Mouse (Mus musculus): ENCODE data around the gene Cox10. TPM values are rescaled to one million over a fixed set of nuclear protein-coding genes. Genes with fewer than 3 reads are reported as not detected.

Gene Cox10
- polyA plus RNA-seq, 1 experiment from 2014 or later = 25.2 TPM

- 87% methylated on average over 7 of the region's 7 CpGs for WGBS
- Histone ChIP-seq H3K4me2 (replicated peaks; ENCODE audit: low read depth, low read length) (no peak overlapping the region), H3K4me1 (replicated peaks; ENCODE audit: control insufficient read depth, insufficient read depth, low read length) (no peaks in the 10 kb centered on the region), H3K36me3 (ENCODE audit: control insufficient read depth, insufficient read depth, low read length) (no peaks in the 10 kb centered on the region), H3K27ac (ENCODE audit: low read depth, low read length) (no peak overlapping the region), H3K4me3 (ENCODE audit: low read depth, low read length) (no peak overlapping the region), H3K9me3 (ENCODE audit: control insufficient read depth, low read length) (no peaks in the 10 kb centered on the region), H3K27me3 (ENCODE audit: control insufficient read depth, insufficient read depth, low read length) (no peaks in the 10 kb centered on the region), H3K9ac (ENCODE audit: low read depth, low read length) (no peak overlapping the region)
- ATAC-seq (ENCODE audit: low FRiP score) = no peak
- no peak for DNase-seq (ENCODE audit: low spot score)
These were observed 11.9 kb upstream of the Cox10 start for GRCm38 (mm10) chr11:64091150-64091549.

- Histone ChIP-seq H3K27ac (ENCODE audit: low read depth, low read length) (no peak overlapping the region), H3K4me2 (replicated peaks; ENCODE audit: low read depth, low read length) (no peak overlapping the region), H3K4me1 (replicated peaks; ENCODE audit: control insufficient read depth, insufficient read depth, low read length) (no peaks in the 10 kb centered on the region), H3K9ac (ENCODE audit: low read depth, low read length) (no peak overlapping the region), H3K4me3 (ENCODE audit: low read depth, low read length) (no peak overlapping the region), H3K9me3 (ENCODE audit: control insufficient read depth, low read length) (no peaks in the 10 kb centered on the region), H3K36me3 (ENCODE audit: control insufficient read depth, insufficient read depth, low read length) (no peaks in the 10 kb centered on the region), H3K27me3 (ENCODE audit: control insufficient read depth, insufficient read depth, low read length) (no peaks in the 10 kb centered on the region)
- WGBS = 48% methylated on average over 2 of the region's 2 CpGs
- ATAC-seq (ENCODE audit: low FRiP score) (no peak), DNase-seq (ENCODE audit: low spot score) (no peak)
These were observed 10.4 kb upstream of the Cox10 start for GRCm38 (mm10) chr11:64089682-64090081.

- no peak overlapping the region for H3K9ac ChIP-seq (ENCODE audit: low read depth, low read length)
- no peaks in the 10 kb centered on the region for H3K4me1 ChIP-seq (replicated peaks; ENCODE audit: control insufficient read depth, insufficient read depth, low read length)
- ATAC-seq (ENCODE audit: low FRiP score) (no peak), DNase-seq (ENCODE audit: low spot score) (no peak)
- no peak overlapping the region for H3K27ac ChIP-seq (ENCODE audit: low read depth, low read length)
- H3K4me3 ChIP-seq (ENCODE audit: low read depth, low read length) = no peak overlapping the region
- no peaks in the 10 kb centered on the region for H3K9me3 ChIP-seq (ENCODE audit: control insufficient read depth, low read length)
- 87% methylated on average over 5 of the region's 5 CpGs for WGBS
- 0 out of 2 replicates have a peak, but pooled peaks cover 3% of the 10 kb centered on the region for H3K36me3 ChIP-seq (ENCODE audit: control insufficient read depth, insufficient read depth, low read length)
- H3K27me3 ChIP-seq (ENCODE audit: control insufficient read depth, insufficient read depth, low read length) = no peaks in the 10 kb centered on the region
- no peak overlapping the region for H3K4me2 ChIP-seq (replicated peaks; ENCODE audit: low read depth, low read length)
These were observed 6.6 kb upstream of the Cox10 start for GRCm38 (mm10) chr11:64085888-64086287.

GRCm38 (mm10) chr11:64079727-64080081, 436 bp upstream of the Cox10 start:
- no peaks in the 10 kb centered on the region for H3K9me3 ChIP-seq (ENCODE audit: control insufficient read depth, low read length)
- under 1% methylated on average over 8 of the region's 8 CpGs for WGBS
- H3K4me2 ChIP-seq (replicated peaks; ENCODE audit: low read depth, low read length) = peak overlapping the region; percentile 78
- H3K4me3 ChIP-seq (ENCODE audit: low read depth, low read length) = peak overlapping the region; percentile 80
- ATAC-seq (ENCODE audit: low FRiP score) = 0 out of 2 replicates have a peak, but pooled peaks have one; percentile 60
- no peaks in the 10 kb centered on the region for H3K27me3 ChIP-seq (ENCODE audit: control insufficient read depth, insufficient read depth, low read length)
- DNase-seq (ENCODE audit: low spot score) = no peak
- H3K27ac ChIP-seq (ENCODE audit: low read depth, low read length) = peak overlapping the region; percentile 82
- no peaks in the 10 kb centered on the region for H3K4me1 ChIP-seq (replicated peaks; ENCODE audit: control insufficient read depth, insufficient read depth, low read length)
- 0 out of 2 replicates have a peak, but pooled peaks cover 3% of the 10 kb centered on the region for H3K36me3 ChIP-seq (ENCODE audit: control insufficient read depth, insufficient read depth, low read length)
- H3K9ac ChIP-seq (ENCODE audit: low read depth, low read length) = peak overlapping the region; percentile 91

GRCm38 (mm10) chr11:64076212-64076611, 3.1 kb downstream of the Cox10 start:
- 96% methylated on average over 4 of the region's 4 CpGs for WGBS
- H3K27me3 ChIP-seq (ENCODE audit: control insufficient read depth, insufficient read depth, low read length) = no peaks in the 10 kb centered on the region
- DNase-seq (ENCODE audit: low spot score) = no peak

GRCm38 (mm10) chr11:64073379-64073778, 5.9 kb downstream of the Cox10 start:
- WGBS = 84% methylated on average over 4 of the region's 4 CpGs
- Histone ChIP-seq H3K9ac (ENCODE audit: low read depth, low read length) (no peak overlapping the region), H3K27me3 (ENCODE audit: control insufficient read depth, insufficient read depth, low read length) (no peaks in the 10 kb centered on the region), H3K4me2 (replicated peaks; ENCODE audit: low read depth, low read length) (no peak overlapping the region), H3K27ac (ENCODE audit: low read depth, low read length) (no peak overlapping the region), H3K36me3 (ENCODE audit: control insufficient read depth, insufficient read depth, low read length) (no peaks in the 10 kb centered on the region), H3K4me1 (replicated peaks; ENCODE audit: control insufficient read depth, insufficient read depth, low read length) (no peaks in the 10 kb centered on the region), H3K4me3 (ENCODE audit: low read depth, low read length) (no peak overlapping the region), H3K9me3 (ENCODE audit: control insufficient read depth, low read length) (no peaks in the 10 kb centered on the region)
- DNase-seq (ENCODE audit: low spot score) = no peak
- no peak for ATAC-seq (ENCODE audit: low FRiP score)

More at GRCm38 (mm10) chr11:64076212-64076611, 3.1 kb downstream of the Cox10 start:
- no peak overlapping the region for H3K4me3 ChIP-seq (ENCODE audit: low read depth, low read length)
- H3K9ac ChIP-seq (ENCODE audit: low read depth, low read length) = no peak overlapping the region
- H3K4me1 ChIP-seq (replicated peaks; ENCODE audit: control insufficient read depth, insufficient read depth, low read length) = no peaks in the 10 kb centered on the region
- no peaks in the 10 kb centered on the region for H3K36me3 ChIP-seq (ENCODE audit: control insufficient read depth, insufficient read depth, low read length)
- ATAC-seq (ENCODE audit: low FRiP score) = no peak
- no peak overlapping the region for H3K27ac ChIP-seq (ENCODE audit: low read depth, low read length)
- no peak overlapping the region for H3K4me2 ChIP-seq (replicated peaks; ENCODE audit: low read depth, low read length)
- no peaks in the 10 kb centered on the region for H3K9me3 ChIP-seq (ENCODE audit: control insufficient read depth, low read length)

- no peaks in the 10 kb centered on the region for H3K9me3 ChIP-seq (ENCODE audit: control insufficient read depth, low read length)
- DNase-seq (ENCODE audit: low spot score) (no peak), ATAC-seq (ENCODE audit: low FRiP score) (no peak)
- H3K9ac ChIP-seq (ENCODE audit: low read depth, low read length) = no peak overlapping the region
- no peak overlapping the region for H3K27ac ChIP-seq (ENCODE audit: low read depth, low read length)
- 91% methylated on average over 12 of the region's 12 CpGs for WGBS
- H3K27me3 ChIP-seq (ENCODE audit: control insufficient read depth, insufficient read depth, low read length) = no peaks in the 10 kb centered on the region
- H3K4me1 ChIP-seq (replicated peaks; ENCODE audit: control insufficient read depth, insufficient read depth, low read length) = no peaks in the 10 kb centered on the region
- H3K4me2 ChIP-seq (replicated peaks; ENCODE audit: low read depth, low read length) = no peak overlapping the region
- H3K4me3 ChIP-seq (ENCODE audit: low read depth, low read length) = no peak overlapping the region
- no peaks in the 10 kb centered on the region for H3K36me3 ChIP-seq (ENCODE audit: control insufficient read depth, insufficient read depth, low read length)
These were observed 7.7 kb downstream of the Cox10 start for GRCm38 (mm10) chr11:64071536-64071935.

GRCm38 (mm10) chr11:64066001-64066400, 13.3 kb downstream of the Cox10 start:
- WGBS = 82% methylated on average over 2 of the region's 2 CpGs
- no peaks in the 10 kb centered on the region for H3K27me3 ChIP-seq (ENCODE audit: control insufficient read depth, insufficient read depth, low read length)
- no peaks in the 10 kb centered on the region for H3K4me1 ChIP-seq (replicated peaks; ENCODE audit: control insufficient read depth, insufficient read depth, low read length)
- no peak overlapping the region for H3K4me2 ChIP-seq (replicated peaks; ENCODE audit: low read depth, low read length)
- no peak overlapping the region for H3K27ac ChIP-seq (ENCODE audit: low read depth, low read length)
- no peak overlapping the region for H3K4me3 ChIP-seq (ENCODE audit: low read depth, low read length)
- no peaks in the 10 kb centered on the region for H3K36me3 ChIP-seq (ENCODE audit: control insufficient read depth, insufficient read depth, low read length)
- DNase-seq (ENCODE audit: low spot score) = no peak
- no peak overlapping the region for H3K9ac ChIP-seq (ENCODE audit: low read depth, low read length)
- ATAC-seq (ENCODE audit: low FRiP score) = no peak
- H3K9me3 ChIP-seq (ENCODE audit: control insufficient read depth, low read length) = no peaks in the 10 kb centered on the region

- Histone ChIP-seq H3K9me3 (ENCODE audit: control insufficient read depth, low read length) (no peaks in the 10 kb centered on the region), H3K36me3 (ENCODE audit: control insufficient read depth, insufficient read depth, low read length) (no peaks in the 10 kb centered on the region), H3K27me3 (ENCODE audit: control insufficient read depth, insufficient read depth, low read length) (no peaks in the 10 kb centered on the region), H3K4me3 (ENCODE audit: low read depth, low read length) (no peak overlapping the region), H3K4me1 (replicated peaks; ENCODE audit: control insufficient read depth, insufficient read depth, low read length) (no peaks in the 10 kb centered on the region), H3K4me2 (replicated peaks; ENCODE audit: low read depth, low read length) (no peak overlapping the region), H3K9ac (ENCODE audit: low read depth, low read length) (no peak overlapping the region), H3K27ac (ENCODE audit: low read depth, low read length) (no peak overlapping the region)
- no peak for ATAC-seq (ENCODE audit: low FRiP score)
- no peak for DNase-seq (ENCODE audit: low spot score)
- 88% methylated on average over 3 of the region's 3 CpGs for WGBS
These were observed 16.1 kb downstream of the Cox10 start for GRCm38 (mm10) chr11:64063130-64063529.
